17 mouse cellular contexts compared by ENCODE assay signal in the genomic region with DNA sequence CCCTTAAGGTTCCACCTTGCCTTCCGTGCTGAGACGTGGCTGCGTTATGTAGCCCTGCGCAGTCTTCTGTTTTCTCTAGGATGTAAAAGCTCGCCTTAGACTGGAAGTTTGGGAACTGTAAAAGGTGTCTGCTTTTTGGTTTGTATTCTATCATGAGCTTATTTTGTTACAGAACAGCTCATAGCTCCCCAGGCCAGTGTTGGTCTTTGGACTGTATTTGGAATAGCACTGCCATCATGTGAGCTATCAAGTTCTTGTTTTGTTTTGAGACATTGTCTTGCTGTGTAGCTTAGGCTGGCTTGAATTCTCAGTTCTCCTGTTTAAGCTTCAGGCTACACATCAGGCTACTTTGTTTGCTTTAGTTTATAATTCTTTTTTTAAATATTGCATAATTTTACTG.
"Had no signal": no experiment of that assay in that cellular context is flagged by ENCODE, and none has a peak within 500 bp of the region (broad histone marks: within the 10 kb centered on the region; RNA-seq: fewer than 3 reads in every experiment).

No protein-coding gene starts in this region.

- DNase-seq: layer of hippocampus, postnatal 36 days; lung, adult 18-20 months; lung, postnatal 10 days; lung, postnatal 36 days; midbrain, embryonic 14.5 days; right cerebral cortex, adult 18-20 months; right cerebral cortex, postnatal 14 days; right cerebral cortex, postnatal 4 days; thymus, postnatal 36 days had no signal

- H3K9me3 ChIP-seq: intestine, embryonic 15.5 days; liver, embryonic 12.5 days; liver, embryonic 15.5 days; lung, embryonic 15.5 days; stomach, embryonic 15.5 days had no signal

- H3K27ac ChIP-seq: intestine, embryonic 15.5 days; kidney, postnatal 0 days; left cerebral cortex, adult 2 months; liver, embryonic 12.5 days; liver, embryonic 15.5 days; lung, embryonic 15.5 days; stomach, embryonic 15.5 days had no signal

- H3K9ac ChIP-seq: intestine, embryonic 15.5 days; liver, embryonic 12.5 days; liver, embryonic 15.5 days; lung, embryonic 15.5 days; stomach, embryonic 15.5 days had no signal

- ATAC-seq: intestine, embryonic 15.5 days; liver, embryonic 12.5 days had no signal

- H3K27me3 ChIP-seq: intestine, embryonic 15.5 days; liver, embryonic 12.5 days; liver, embryonic 15.5 days; lung, embryonic 15.5 days; stomach, embryonic 15.5 days had no signal

- H3K4me3 ChIP-seq: intestine, embryonic 15.5 days; left cerebral cortex, adult 2 months; liver, embryonic 12.5 days; liver, embryonic 15.5 days; lung, embryonic 15.5 days; stomach, embryonic 15.5 days had no signal

- H3K4me2 ChIP-seq: intestine, embryonic 15.5 days; liver, embryonic 12.5 days; liver, embryonic 15.5 days; lung, embryonic 15.5 days; midbrain, embryonic 11.5 days; stomach, embryonic 15.5 days had no signal

- H3K36me3 ChIP-seq: intestine, embryonic 15.5 days; lung, embryonic 15.5 days; stomach, embryonic 15.5 days had no signal
